Mouse (Mus musculus): Measurements from ENCODE around the gene Taar5.
A peak's percentile ranks its signal among the peaks of the same experiment; 100 is the strongest.

The Taar5 gene

DNA sequence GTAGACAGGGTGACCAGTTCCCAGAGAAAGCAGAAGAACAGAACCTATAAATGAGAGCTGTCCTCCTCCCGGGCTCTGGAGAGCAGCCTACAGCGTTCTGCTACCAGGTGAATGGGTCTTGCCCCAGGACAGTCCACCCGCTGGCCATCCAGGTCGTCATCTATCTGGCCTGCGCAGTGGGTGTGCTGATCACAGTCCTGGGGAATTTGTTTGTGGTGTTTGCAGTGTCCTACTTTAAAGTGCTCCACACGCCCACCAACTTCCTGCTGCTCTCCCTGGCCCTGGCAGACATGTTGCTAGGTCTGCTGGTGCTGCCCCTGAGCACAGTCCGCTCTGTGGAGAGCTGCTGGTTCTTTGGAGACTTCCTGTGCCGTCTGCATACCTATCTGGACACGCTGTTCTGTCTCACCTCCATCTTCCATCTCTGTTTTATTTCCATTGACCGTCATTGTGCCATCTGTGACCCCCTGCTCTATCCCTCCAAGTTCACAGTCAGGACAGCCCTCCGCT lies at the start of gene Taar5:
Gene Taar5 (plus strand): TSS at position 51 of the 510 bp plus-strand sequence.
- no peak for DNase-seq

DNA sequence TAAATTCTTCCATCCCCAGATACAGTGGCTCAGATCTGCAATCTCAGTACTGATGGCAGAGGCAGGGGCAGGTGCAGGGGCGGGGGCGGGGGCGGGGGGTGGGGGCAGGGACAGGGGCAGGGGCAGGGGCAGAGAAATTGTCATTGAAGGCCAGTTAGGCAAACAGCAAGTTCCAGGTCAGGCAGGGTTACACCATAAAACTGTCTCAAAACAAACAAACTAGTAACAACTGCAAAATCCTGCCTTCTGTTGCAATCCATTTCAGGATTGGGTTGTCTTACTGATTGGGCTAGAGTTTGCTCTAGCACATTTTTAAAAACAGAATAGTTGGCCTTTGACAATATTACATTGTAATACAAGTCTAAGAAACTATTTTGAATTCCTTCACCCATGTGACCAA lies 48.0 kb upstream of the Taar5 start:
- no peak for DNase-seq

DNA sequence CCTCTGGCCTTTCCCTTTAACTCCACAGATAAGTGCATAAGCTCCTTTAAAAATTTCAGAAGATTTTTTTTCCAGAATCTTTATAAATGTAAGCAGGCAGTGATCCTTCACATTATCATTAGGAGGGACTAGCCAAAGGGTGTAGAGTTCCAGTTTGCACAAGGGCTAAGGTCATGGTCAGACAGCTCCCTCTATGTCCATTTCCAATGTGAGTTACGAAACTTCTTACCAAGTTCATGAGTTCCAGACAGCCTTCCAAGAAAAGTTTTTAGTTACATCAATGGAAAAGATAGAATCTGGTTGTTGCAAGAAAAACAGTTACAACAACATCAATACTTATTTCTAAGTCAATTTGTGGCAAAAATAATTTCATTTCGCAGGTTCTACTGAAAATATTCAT lies 46.6 kb upstream of the Taar5 start:
- no peak for DNase-seq

DNA sequence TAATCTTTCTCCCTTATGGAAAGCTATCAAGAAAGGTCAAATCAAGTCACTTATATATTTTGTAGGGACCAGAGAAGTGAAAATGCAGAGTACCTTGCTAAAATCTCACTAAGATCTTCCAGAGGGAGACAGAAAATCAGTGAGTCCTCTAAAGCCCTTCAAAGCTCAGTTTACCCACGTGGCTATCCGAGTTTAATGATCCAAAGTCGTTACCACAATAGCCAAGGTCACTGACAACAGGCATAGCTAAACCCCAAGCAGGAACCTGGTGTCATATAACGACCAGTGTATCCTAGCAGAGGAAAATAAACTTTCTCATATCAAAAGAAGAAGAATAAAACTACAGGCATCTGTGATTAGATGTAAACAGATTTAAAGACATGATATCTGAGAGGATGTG lies 32.9 kb upstream of the Taar5 start:
- no peak for DNase-seq

DNA sequence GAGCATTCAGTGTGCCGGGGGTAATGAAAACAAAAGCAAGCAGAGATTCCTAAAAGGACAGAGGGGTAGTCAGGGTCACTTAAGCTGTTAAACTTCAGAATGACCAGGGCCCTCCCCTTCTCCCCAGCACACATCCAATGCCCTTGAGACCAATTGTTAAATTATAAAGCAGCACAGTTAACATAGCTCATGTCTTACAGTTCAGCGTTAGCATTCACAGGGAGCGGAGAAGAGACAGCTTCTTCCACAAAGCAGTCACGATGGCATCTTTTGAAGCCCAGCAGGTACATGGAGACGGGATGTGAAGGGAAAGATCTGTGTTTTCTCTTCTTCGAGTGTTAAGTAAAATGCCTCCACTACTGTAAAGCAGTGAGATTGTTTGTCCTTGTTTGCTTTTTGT lies 32.2 kb upstream of the Taar5 start, which contains the start of gene Taar2:
Gene Taar2 (plus strand): TSS at position 261 of the 400 bp plus-strand sequence.
- no peak for DNase-seq

DNA sequence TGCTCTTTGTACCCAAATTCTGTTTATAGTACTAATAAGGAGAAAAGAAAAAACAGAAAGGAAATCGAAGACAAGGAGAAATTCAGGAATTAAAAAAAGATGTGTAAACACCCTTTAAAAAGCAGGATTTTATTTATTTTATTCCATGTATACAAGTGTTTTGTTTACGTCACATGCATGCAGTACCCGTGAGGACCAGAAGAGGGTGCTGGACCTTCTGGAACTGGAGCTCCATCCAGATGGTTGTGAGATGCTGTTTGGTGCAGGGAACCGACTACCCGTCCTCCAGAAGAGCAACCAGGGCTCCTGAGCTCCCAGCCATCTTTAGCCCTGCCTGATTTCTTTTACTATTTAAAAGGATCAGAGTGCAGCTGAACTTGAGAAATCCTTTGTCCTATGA lies 28.0 kb upstream of the Taar5 start:
- DNase-seq, result peak in 1 of 2 experiments; percentile 8

DNA sequence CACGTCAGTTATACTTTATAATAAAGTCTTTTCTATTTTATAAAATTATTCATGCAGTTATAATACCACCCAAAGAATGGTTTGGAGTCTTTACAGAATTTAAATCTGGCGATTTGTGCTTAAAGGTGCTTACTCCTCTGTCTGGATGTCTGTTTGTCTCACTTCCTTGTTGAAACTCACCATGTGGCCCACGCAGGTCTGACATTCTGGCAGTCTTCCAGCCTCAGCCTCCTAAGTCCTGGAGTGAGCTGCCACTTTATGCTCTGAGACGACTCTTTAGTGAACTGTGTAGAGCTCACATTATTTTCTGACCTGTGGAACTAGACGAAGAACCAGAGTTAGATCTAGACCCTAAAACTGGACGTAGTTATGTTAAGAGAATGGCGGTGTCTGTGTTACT lies 22.5 kb upstream of the Taar5 start:
- DNase-seq, result no peak

DNA sequence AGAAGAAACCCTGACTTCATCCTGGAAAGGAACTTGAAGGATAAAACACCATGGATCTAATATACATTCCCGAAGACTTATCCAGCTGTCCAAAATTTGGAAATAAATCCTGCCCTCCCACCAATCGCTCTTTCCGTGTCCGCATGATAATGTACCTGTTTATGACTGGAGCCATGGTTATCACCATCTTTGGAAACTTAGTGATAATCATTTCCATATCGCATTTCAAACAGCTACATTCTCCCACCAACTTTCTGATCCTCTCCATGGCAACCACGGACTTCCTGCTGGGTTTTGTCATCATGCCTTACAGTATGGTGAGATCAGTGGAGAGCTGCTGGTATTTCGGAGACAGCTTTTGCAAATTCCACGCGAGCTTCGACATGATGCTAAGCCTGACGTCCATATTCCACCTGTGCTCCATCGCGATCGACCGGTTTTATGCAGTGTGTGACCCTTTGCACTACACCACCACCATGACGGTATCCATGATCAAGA lies 20.9 kb upstream of the Taar5 start, which contains the start of gene Taar3:
Gene Taar3 (plus strand): TSS at position 51 of the 498 bp plus-strand sequence.
- no peak for DNase-seq

DNA sequence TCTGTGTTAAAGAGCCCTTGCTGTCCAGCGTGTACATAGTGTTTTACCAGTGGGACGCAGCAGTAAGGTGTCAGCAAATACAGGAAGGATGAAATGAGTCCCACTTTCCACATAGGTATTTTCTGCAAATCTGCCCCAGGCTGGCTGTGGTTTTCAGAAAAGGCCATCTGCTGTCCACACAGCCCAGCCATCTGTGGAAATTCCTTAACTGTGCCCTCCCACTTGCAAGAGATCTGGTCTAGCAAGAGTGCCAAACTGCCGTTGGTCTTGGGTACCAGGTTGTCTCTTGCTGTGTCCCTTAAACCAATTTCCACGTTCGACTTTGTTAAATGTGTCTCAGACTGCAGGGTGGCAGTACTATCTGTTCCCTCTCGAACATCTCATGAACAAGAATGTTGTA lies 18.8 kb upstream of the Taar5 start:
- no peak for DNase-seq

DNA sequence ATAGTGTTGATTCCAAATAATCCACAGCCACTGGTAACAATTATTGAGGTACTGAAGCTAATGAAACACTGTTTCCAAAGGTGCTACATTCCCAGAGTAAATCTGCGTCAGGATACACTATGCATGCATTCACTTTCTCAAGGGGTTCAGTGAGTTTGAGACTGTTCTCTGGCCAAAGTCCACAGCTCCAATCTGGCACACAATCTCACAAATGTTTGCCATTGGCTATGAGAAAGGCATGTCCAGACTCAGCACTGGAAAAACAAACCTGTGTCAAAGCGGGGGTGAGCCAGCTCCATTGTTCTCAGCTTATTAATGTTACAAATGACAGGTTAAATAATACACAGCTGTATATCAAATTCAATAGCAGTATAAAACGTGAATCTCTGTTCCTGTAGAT lies 11.4 kb upstream of the Taar5 start:
- peak; percentile 56 to 62 for DNase-seq

DNA sequence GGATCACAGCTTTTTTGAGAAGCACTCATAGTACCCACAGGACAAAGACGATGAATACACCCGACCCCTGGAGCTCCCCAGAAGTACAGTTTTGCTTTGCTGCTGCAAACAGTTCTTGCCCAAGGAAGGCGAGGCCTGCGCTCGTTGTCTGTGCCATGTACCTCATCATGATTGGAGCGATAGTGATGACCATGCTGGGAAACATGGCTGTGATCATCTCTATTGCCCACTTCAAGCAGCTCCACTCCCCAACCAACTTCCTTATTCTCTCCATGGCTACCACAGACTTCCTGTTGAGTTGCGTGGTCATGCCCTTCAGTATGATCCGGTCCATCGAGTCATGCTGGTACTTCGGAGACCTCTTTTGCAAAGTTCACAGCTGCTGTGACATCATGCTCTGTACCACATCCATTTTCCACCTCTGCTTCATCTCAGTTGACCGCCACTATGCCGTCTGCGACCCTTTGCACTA lies 10.0 kb upstream of the Taar5 start, which contains the start of gene Taar4:
Gene Taar4 (plus strand): TSS at position 51 of the 472 bp plus-strand sequence.
- DNase-seq, result no peak

DNA sequence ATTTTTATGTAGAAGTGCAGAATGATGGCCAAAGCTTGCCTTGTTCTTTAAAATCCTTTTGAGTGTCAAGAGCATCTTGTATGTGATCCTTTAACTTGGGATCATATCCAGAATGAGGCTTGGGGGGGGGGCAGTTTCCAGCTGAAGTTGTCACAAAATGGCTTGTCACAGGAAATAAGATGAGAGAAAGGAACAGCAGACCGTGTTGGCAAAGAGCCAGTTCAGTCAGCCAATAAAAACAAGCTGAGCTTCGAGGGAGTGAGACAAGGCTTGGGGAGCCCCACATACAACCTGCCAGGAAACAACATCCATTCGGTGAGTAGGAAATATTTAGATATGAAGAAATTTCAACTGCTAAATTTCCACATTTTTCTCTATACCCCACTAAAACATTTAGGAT lies 7.1 kb upstream of the Taar5 start:
- no peak for DNase-seq

DNA sequence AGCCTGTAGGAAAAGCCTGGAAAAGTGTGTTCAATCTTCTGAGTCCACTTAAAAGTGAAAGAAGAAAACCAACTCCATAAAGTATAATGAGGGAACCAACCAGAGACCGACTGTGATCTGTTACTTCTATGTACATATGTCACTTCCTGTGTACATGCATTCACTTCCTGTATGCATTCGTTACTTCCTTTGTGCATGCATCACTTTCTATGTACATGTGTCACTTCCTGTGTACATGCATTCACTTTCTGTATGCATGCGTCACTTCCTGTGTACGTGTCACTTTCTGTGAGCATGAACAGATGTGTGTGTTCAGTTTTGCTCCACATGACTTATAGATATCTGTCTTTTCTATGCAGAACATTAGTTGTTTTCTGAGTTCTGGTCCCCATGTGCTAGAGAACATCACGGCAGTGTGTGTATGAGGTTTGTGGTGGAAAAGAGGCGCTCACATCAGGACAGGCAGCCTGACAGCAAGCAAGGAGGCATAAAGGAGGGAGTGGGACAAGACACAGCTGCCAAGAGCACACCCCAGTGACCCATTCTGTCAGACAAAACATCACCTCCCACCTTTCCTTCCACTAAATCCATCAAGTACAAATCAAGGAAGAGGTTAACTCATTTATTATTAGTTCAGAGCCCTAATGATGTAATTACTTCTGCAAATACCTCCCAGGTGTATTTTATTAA lies 5.4 kb upstream of the Taar5 start:
- DNase-seq, result no peak

DNA sequence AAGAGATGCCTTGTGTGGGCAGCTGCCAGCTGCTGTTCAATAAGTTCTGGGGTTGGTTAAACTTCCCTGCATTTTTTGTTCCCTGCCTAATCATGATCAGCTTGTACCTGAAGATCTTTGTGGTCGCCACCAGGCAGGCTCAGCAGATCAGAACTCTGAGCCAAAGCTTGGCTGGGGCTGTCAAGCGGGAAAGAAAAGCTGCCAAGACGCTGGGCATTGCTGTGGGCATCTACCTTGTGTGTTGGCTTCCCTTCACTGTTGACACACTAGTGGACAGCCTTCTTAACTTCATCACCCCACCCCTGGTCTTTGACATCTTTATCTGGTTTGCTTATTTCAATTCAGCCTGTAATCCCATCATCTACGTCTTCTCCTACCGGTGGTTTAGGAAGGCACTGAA lies 750 bp downstream of the Taar5 start:
- DNase-seq, result no peak

DNA sequence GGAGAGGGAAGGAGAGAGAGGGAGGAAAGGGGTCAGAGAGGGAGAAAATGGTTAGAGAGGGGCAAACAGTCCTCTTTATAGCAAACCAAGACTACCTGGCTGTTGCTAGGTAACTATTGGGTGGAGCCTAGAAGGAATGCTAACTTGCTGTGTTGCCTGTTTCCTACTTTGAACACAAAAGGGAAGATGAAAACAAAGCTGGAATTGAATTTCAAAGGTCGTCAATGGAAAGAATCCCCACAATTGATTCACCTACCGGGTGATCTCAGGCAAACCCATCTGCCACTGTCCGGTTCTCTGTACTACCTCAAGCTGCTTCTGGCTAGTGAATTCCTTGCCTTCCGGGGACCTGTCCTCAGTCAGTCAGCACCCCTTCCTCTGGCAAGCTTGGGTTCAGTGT lies 7.5 kb downstream of the Taar5 start:
- DNase-seq, result no peak

DNA sequence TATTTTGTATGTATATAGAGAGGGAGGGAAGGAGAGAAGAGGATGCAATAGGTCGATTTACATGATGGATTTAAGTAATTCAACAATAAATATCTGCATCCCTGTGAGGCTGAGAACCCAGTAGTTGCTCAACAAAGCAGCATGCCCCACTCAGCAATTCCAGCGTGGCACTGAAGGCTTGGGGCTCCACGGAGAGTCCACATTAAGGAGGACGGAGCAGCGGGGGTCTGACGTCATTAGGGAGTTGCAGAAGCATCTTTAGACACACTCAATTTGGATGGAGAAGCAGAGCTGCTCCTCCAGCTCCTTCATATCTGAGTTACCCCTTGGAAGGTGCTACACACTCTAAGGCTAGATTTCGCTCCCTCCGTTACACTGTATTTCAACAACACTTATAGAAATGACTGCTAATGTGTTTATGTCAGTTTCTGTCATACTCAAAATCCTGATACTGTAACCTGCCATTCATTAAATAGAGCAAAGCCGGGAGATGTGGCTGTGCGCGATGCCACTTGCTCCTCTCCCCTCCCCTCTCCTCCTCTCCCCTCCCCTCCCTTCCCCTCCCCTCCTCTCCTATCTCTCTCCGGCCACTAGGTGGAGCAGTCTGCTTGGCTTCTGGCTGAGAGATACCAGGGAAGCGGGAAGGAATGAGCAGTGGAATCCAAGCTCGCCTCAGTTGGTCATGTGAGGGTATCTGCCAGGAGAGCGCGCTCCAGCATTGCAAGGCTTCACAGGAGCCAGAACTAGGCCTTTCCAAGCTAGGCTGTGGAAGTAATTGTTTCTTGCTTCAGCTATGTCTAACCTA lies 8.6 kb downstream of the Taar5 start:
- DNase-seq, result peak; percentile 75 to 78

DNA sequence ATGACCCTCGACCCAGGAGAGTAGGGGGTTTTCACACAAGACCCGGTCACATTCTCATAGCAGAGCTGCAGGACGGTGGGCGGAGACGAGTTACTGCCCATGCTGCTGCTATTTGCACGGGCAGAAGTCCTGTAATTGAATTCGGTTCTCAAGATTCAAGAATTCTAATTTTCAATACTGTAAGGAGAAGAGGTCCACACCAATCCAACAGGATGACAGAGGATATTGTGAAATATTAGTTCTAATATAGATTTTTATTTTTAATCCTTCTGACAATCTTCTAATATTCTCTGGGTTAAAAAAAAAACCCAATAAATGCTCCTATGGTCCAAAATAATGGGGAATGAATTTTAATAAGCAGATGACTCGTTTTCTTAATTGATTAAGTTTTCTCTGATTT lies 15.0 kb downstream of the Taar5 start, which contains the start of gene Taar6:
Gene Taar6 (minus strand): TSS at position 101 of the 400 bp plus-strand sequence.
- no peak for DNase-seq

DNA sequence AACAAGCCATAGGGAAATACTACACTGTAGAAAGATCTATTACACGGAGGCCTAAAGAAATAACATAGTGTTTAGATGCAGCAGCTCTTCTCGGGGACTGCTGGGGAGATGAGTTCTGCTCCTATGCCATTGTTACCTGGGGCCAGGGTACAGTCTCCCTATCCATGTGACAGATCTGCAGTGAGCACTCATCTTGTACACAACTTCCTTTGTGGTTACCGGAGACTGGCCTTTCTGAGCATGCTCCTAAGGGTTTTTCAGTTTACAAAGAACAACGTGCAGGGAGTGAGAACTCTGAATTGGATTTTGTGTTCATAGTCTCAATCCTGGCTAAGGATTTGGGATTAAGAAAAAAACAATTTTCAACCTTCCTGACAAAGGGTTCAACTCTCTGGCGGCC lies 15.9 kb downstream of the Taar5 start:
- no peak for DNase-seq

DNA sequence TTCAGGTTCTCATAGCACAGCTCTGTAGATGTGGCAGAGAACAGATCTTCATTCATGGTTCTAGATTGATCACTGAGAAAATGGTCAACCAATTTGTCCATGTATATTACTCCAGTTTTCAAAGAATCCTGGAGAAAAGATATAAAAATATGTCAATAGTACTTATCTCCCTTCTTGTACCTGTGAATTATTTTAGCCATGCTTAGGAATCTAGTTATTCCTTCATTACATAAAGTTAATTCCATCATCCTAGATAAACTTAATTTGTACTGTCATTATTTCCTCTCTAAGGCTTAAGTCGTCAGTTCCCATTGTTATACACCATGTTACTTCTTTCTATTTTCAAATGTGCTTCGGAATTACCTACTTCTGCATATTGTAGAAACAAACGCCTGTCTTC lies 22.9 kb downstream of the Taar5 start, which contains the start of gene Taar7a:
Gene Taar7a (minus strand): TSS at position 101 of the 400 bp plus-strand sequence.
- no peak for DNase-seq

DNA sequence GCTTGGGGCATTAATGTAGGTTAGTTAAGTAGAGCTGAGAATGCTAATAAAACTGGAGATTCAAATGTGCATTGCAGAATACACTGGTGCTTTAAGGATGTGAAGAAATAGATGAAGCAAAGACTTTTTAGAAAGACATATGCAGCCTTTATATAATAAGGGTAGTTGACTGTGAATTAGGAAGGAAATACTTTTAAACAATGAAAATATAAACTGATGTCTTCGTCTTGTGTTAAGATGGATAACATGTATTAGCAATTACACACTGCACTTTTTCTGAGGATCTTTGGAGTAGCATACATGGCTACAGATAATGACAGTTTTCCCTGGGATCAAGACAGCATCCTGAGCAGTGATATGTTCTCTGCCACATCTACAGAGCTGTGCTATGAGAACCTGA lies 29.1 kb downstream of the Taar5 start, which contains the start of gene Taar7b:
Gene Taar7b (plus strand): TSS at position 301 of the 400 bp plus-strand sequence.
- no peak for DNase-seq

DNA sequence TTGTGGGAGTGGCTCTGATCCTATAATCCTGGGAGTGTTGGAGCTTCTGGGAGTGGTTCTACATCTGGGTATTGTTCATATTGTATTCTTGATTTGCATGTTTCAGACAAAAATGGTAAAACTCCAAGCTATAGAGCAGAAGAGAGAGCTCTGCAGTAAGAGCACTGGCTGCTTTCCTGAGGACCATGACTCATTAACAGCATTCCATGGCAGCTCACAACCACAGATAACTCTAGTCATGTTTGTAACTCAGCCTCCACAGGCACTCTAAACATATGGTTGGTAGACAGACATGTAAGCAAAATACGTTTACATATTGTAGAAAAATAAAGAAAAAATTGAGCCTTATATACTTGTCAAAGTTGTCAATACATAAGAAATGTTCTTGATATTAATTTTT lies 35.9 kb downstream of the Taar5 start:
- DNase-seq, result no peak

DNA sequence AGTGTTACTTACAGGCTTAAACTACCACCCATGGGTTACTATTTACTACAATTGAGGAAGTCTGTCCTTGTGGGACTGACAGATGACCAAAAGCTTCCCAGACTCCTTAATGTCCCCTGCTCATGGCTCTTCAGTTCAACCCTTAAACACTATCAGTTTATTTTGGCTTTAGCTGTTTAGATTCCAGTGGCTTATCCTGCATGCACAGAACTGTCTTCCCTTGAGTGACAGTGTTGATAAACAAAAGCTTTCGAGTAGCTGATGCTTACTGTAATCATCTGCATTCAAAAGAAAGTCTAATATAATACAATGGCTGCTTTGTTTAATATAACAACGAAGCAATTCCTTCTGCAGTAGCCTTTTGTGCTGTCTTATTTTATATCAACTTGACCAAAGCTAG lies 36.5 kb downstream of the Taar5 start:
- DNase-seq, result no peak

DNA sequence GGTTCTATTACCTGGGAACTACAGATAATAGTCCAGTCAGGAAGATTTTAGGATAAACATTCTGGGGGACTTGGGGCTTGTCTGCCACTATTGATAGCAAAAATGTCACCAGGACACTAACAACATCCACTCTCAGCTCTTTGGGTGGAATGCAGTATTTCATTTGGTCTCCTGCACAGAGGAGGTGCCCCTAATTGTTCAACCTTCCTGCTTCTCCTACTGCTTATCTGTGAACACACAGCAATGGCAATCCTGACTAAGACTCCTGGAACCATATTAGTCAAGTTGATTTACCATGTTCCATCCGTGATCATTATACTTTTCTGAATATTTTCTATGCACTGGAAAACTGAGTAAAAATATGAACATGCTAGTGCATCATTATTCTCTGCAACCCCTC lies 37.6 kb downstream of the Taar5 start:
- no peak for DNase-seq

All from kidney, adult 8-10 months (tissue).